Mouse (Mus musculus): ENCODE data around the gene Cers1.

DNA sequence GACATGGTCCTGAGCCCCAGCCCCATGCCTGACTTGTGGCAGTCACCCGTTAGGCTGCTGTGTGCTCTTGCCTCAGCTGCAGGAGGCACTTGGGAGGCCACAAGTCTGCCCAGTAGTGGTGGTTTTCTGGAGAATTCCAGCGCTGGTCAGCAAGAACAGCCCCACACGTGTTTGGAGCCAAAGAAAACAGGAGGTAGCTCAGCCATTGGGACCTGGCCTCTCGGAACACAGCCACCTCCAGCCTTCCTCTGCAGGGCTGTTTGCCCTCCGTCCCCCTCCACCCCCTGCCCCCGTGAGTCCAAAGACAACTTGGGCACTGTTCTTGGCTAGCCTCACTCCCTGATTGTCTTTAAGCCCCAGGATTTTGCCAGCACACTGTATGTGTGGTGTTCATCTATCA, 56.4 kb downstream of the Cers1 start:
- TF ChIP-seq EP300 (IDR thresholded peaks at IDR 0.05; ENCODE audit: low read depth in 1 of 2, low read length in 2 of 2) (no peak), MYC (IDR thresholded peaks at IDR 0.05; ENCODE audit: low read depth, low read length) (no peak), CTCF (IDR thresholded peaks at IDR 0.05 in 2 of 3, conservative IDR thresholded peaks at IDR 0.05 in 1 of 3; ENCODE audit: control insufficient read depth in 1 of 3, insufficient read depth in 1 of 3, low read depth in 2 of 3, low read length in 3 of 3, poor library complexity in 1 of 3, severe bottlenecking in 1 of 3) (no peak), ELF1 (IDR thresholded peaks at IDR 0.05; ENCODE audit: low read depth, low read length) (no peak), ETS1 (IDR thresholded peaks at IDR 0.05; ENCODE audit: low read depth, low read length) (no peak), POLR2A (IDR thresholded peaks at IDR 0.05; ENCODE audit: control insufficient read depth in 1 of 2, insufficient read depth in 1 of 2, low read depth in 1 of 2, low read length in 2 of 2, poor library complexity in 1 of 2) (no peak), ZC3H11A (IDR thresholded peaks at IDR 0.05; ENCODE audit: low read depth, low read length) (no peak), GATA1 (IDR thresholded peaks at IDR 0.05; ENCODE audit: low read depth, low read length) (no peak), USF1 (IDR thresholded peaks at IDR 0.05; ENCODE audit: low read depth, low read length) (no peak)

Measured in MEL (cell line).